Mouse (Mus musculus): ENCODE measurements at regions not wholly inside any gene's neighbourhood (a gene's known extent, or its start where the extent isn't known, plus 50 kb on each side); places are given as distances from the start of the nearest gene placed in this dataset.

DNA sequence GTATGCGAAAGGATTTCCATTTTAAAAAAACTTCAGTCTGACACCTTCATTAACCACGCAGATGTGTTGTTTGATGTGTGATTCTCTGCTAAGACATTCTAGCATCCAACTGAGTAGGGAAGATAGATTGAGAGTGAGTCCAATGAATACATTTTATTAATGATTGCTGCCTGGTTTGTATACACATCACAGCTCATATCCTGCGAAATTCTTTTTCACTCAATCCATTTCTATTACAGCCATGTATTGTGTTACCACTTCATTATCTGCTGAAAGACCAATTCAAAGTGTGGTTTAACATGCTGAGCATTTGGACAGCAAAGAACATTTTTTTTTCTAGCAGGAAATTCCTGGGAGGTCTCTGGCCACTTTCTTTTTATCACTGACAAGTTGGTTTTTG lies 247.4 kb downstream of the Cdh11 start:
- TF ChIP-seq CTCF (IDR thresholded peaks at IDR 0.05; ENCODE audit: borderline replicate concordance, insufficient read depth, low read depth, low read length) (no peak), POLR2A (IDR thresholded peaks at IDR 0.05; ENCODE audit: borderline replicate concordance, insufficient read depth, low read length) (no peak)
